Mouse (Mus musculus) splenic B cell, adult 2 months (primary cell): ENCODE data around the gene Rpl34.

Experiments
- DNase-seq: peaks from one replicate; pipeline ENCODE4 v3.0.0-alpha.2; 2011; ENCODE audit warnings: low read depth, low spot score
- H3K27me3 ChIP-seq: 2 replicates; pipeline ENCODE4 v1.6.1; 2012; ENCODE audit warnings: mild to moderate bottlenecking, low read length, moderate library complexity, mixed read lengths; ENCODE audit not compliant: control insufficient read depth, poor library complexity, insufficient read depth, severe bottlenecking
- H3K36me3 ChIP-seq: 2 replicates; pipeline ENCODE4 v1.6.1; 2012; ENCODE audit warnings: mild to moderate bottlenecking, low read length, moderate library complexity, mixed read lengths; ENCODE audit not compliant: control insufficient read depth, poor library complexity, insufficient read depth, severe bottlenecking

The Rpl34 gene

DNA sequence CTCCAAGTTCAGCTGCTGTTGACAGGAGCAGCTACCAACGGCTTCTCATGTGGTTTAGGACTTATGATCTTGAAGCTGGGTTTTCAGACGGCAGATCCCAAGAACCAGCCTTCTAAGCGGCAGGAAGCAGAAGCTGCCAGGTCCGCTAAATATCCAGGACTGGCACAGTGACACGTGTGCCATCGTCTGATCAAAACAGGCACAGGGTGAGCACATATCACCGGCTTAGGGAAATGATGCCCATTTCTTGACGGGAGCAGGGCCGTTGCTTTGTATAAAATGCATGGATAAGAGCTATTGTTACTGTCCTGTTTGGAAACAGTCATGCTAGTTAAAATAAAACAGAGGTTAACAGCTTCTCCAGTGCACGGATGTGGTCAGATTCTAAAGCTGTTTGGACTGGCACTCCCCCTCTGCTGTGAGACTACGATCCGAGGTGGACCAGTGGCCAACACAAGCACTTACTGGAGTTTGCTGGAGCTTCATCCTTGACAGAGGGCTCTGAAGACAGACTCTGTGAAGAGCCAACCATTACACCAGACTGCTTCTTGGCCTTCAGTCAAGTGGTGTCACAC, 38.5 kb downstream of the Rpl34 start:
- DNase-seq: no peak

DNA sequence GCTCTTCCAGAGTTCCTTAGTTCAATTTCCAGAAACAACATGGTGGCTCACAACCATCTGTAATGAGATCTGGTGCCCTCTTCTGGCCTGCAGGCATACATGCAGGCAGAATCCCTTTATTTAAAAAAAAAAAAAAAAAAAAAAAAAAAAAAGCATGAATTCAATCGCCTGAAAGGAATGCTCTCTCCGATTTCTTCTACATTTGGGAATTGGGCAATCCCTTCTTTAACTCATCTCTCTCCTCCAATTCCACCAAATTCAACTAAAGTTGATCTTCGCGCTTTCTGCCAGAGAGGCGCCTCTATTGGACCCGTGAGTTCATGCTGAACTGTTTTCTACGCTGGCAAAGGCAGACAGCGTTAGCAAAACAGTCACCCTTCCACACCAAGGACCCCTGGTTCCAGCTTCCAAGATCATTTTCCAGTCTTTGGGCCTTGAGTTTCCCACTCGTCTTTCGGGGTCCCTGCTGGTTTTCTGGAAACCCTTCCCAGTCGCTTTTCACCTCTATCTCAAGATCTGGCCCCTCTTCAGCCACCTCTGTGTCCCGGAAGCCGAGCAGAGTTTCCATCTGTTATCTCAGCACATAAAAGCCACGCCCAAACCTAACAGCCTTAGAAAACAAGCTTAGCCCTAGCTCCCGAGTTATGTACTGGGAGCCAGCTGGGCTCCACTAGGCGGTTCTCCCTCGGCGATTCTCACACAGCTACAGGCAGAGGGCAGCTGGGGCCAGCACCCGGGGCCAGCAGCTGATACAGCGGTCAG, 39.2 kb downstream of the Rpl34 start:
- DNase-seq: peak; percentile 56
- Histone ChIP-seq H3K36me3 (no peaks in the 10 kb centered on the region), H3K27me3 (no peaks in the 10 kb centered on the region)

More for the DNA sequence above, 38.5 kb downstream of the Rpl34 start:
- H3K36me3 ChIP-seq: 0 out of 2 replicates have a peak, but pooled peaks cover 2% of the 10 kb centered on the region
- no peaks in the 10 kb centered on the region for H3K27me3 ChIP-seq

DNA sequence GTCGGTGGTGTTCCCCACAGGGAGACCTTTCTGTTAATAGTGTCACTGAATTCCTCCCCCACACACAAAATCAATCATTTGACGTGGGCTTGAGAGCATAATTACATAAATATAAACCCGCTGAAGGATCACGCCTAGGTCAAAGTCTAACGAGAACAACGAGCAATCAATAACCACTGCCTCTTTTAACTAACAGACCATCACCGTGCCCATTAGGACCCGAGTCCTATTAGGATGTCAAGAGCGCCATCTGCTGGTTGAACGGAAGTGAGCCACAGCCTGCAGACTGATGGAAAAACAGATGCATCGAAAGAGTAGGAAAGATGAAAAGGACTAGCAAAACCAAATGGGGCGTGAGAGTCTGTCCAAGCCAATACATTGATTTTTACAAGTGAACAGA, 40.6 kb downstream of the Rpl34 start:
- peak; percentile 72 for DNase-seq
- H3K36me3 ChIP-seq: no peaks in the 10 kb centered on the region

GRCm38 (mm10) chr3:130687051-130687450, 43.1 kb downstream of the Rpl34 start:
- no peaks in the 10 kb centered on the region for H3K36me3 ChIP-seq
- no peak for DNase-seq
- no peaks in the 10 kb centered on the region; the same call in 1 of the 2 replicates for H3K27me3 ChIP-seq

More for the DNA sequence above, 40.6 kb downstream of the Rpl34 start:
- H3K27me3 ChIP-seq: no peaks in the 10 kb centered on the region

GRCm38 (mm10) chr3:130685014-130685366, 45.2 kb downstream of the Rpl34 start:
- no peaks in the 10 kb centered on the region for H3K36me3 ChIP-seq
- DNase-seq: no peak
- no peaks in the 10 kb centered on the region; the same call in none of the 2 replicates for H3K27me3 ChIP-seq

DNA sequence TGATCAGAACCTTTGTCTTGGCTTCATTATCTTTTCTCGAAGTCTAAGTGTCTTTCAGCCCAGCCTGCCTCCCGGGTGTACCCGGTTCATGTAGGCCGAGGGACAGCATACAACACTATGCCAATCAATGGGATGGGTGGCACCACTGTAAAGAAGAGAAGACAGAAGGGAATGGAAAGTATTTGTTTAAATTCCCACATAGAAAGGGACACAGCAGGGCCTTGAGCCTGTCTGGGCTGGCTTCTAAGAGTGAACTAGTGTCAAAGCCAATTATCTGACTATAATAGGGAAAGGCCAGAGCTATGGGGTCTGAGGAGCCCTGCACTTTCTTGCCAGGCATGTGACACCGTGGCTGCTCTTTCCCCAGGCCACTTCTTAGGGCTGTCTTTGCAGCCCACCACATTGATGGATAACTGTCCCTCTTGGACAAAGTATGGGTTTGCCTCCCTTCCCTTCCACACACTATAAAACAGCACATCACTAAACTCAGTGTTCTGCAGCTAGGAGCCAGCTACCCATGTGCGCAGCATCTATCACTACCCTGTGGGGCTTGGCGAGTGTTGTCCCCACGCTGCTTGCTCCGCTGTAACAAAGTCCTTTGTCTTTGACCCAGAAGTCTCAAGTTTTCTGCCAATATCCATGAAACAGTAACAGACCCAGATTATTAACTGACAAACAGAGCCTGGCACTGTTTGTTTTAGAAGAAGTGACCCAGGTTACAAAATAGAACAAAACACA, 45.8 kb downstream of the Rpl34 start:
- DNase-seq: no peak
- H3K27me3 ChIP-seq: no peaks in the 10 kb centered on the region; the same call in none of the 2 replicates
- H3K36me3 ChIP-seq: no peaks in the 10 kb centered on the region

GRCm38 (mm10) chr3:130683836-130684235, 46.4 kb downstream of the Rpl34 start:
- H3K27me3 ChIP-seq: no peaks in the 10 kb centered on the region; the same call in none of the 2 replicates
- no peak for DNase-seq
- H3K36me3 ChIP-seq: no peaks in the 10 kb centered on the region

DNA sequence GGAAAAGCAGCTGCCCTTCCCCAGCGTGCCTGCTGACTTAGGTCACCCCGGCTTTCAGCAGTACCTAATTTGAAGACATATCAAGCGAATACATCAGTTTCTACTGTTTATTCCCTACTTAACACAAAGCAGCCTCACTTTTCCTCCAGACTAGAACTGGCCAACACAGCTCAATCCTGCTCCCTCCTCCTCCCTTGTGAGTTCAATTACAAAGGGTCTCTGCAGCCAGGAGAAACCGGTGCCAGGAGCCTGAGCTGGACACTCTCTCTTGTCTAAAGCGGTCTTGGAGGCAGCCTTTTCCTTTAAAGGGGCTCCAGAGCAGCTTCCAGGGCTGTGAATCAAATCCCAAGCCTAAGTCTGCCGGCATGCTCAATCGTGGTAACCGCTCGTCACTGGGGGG, 48.0 kb downstream of the Rpl34 start:
- no peaks in the 10 kb centered on the region for H3K36me3 ChIP-seq
- no peaks in the 10 kb centered on the region; the same call in none of the 2 replicates for H3K27me3 ChIP-seq
- no peak for DNase-seq

- no peak for DNase-seq
- H3K27me3 ChIP-seq: no peaks in the 10 kb centered on the region; the same call in none of the 2 replicates
These were observed 49.0 kb downstream of the Rpl34 start for GRCm38 (mm10) chr3:130681226-130681625.

DNA sequence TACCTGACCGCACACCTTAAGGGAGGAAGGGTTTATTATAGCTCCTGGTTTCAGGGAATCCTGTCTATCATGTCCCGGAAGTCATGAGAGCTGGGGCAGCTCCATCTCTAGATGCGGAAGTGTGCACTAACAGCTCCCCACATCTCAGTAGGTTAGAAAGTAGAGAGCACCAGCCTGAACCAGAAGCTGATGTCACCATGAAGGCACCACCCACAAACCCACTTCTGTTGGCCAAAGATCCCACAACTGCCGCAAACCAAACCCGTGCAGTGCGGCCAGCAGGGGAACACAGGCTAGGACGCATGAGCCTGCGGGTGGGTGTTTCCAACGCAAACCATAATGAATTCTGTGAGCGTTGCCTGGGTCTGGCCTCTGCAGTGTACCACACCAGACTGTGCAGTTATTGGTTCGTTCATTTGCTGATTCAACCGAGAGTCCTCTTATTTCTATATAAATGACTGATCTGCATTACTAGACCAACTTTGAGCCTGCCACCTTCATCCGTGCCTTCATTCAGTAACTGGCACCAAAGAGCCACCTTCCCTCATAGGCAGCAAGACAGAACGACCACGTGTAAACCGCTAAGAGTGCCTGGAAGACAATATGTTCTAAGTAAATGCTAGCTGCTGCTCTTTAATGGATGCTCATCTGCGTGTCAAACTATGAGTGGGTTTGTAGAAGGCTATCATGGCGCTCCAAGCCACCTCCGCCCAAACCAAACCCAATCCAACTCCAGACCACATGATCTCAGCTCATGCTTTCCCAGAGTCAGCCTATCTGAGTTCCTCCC, 52.3 kb downstream of the Rpl34 start:
- DNase-seq: no peak
- Histone ChIP-seq H3K36me3 (no peaks in the 10 kb centered on the region), H3K27me3 (no peaks in the 10 kb centered on the region; the same call in none of the 2 replicates)

More at GRCm38 (mm10) chr3:130681226-130681625, 49.0 kb downstream of the Rpl34 start:
- no peaks in the 10 kb centered on the region for H3K36me3 ChIP-seq
